Mouse (Mus musculus) thymus, adult 2 months (tissue): ENCODE results near the gene Thtpa. TPM values are rescaled to one million over a fixed set of nuclear protein-coding genes. Genes with fewer than 3 reads are reported as not detected.
A peak's percentile ranks its signal among the peaks of the same experiment; 100 is the strongest.

Source experiments
- DNase-seq: peaks from one replicate; pipeline ENCODE4 v3.0.0; 2021
- H3K27ac ChIP-seq: fragments of 200-500 bp; 2 replicates; pipeline ENCODE4 v1.5.1; 2012; ENCODE audit warnings: low read length, control low read depth; ENCODE audit not compliant: control insufficient read depth, insufficient read depth
- H3K27me3 ChIP-seq: fragments of 200-500 bp; 2 replicates; pipeline ENCODE4 v1.6.1; 2012; ENCODE audit warnings: mild to moderate bottlenecking, low read length, moderate library complexity, mixed read lengths; ENCODE audit not compliant: control insufficient read depth, insufficient read depth
- H3K36me3 ChIP-seq: fragments of 200-500 bp; 2 replicates; pipeline ENCODE4 v1.6.1; 2012; ENCODE audit warnings: mild to moderate bottlenecking, low read length, moderate library complexity; ENCODE audit not compliant: control insufficient read depth, insufficient read depth
- H3K4me1 ChIP-seq: fragments of 200-500 bp; replicated peaks from 2 replicates; pipeline ENCODE4 v1.6.1; 2012; ENCODE audit warnings: low read length; ENCODE audit not compliant: control insufficient read depth, insufficient read depth
- H3K4me3 ChIP-seq: fragments of 200-500 bp; 2 replicates; pipeline ENCODE4 v1.5.1; 2012; ENCODE audit warnings: mild to moderate bottlenecking, low read length, control low read depth, moderate library complexity; ENCODE audit not compliant: control insufficient read depth, insufficient read depth
- CTCF ChIP-seq: fragments of 200-500 bp; IDR thresholded peaks from 2 replicates; pipeline ENCODE4 v1.5.1; 2012; ENCODE audit warnings: mild to moderate bottlenecking, control low read depth, low read length, moderate library complexity, borderline replicate concordance; ENCODE audit not compliant: control insufficient read depth, poor library complexity, insufficient read depth; ENCODE audit errors: extremely low read depth
- POLR2A ChIP-seq: fragments of 200-500 bp; IDR thresholded peaks from 2 replicates; pipeline ENCODE4 v1.6.1; 2012; ENCODE audit warnings: mild to moderate bottlenecking, low read length, control low read depth, moderate library complexity; ENCODE audit not compliant: control insufficient read depth, poor library complexity, insufficient read depth; ENCODE audit errors: extremely low read depth
- WGBS: fragments of 180-500 bp; shearing (Covaris S2); methylation state at CpG from one replicate; pipeline ENCODE4 v1.1.7; 2018; 5-methylcytosine and 5-hydroxymethylcytosine counted together
- polyA plus RNA-seq: library from polyadenylated mRNA; depleted of rRNA; stranded (reverse); fragments of >200 nt; gene quantifications from 2 replicates; pipeline ENCODE4 v1.2.3, GENCODE M21; 2012

The Thtpa gene
- polyA plus RNA-seq, 1 experiment: 6.0 TPM

GRCm38 (mm10) chr14:55108202-55108870 is 13.8 kb downstream of the Thtpa start:
- TF ChIP-seq CTCF: no peak
- no peak for TF ChIP-seq POLR2A
- WGBS: 75% methylated on average over 9 of the region's 9 CpGs
- DNase-seq: no peak
- Histone ChIP-seq H3K4me3 (no peak overlapping the region), H3K27ac (no peak overlapping the region), H3K36me3 (no peaks in the 10 kb centered on the region; the same call in 1 of the 2 replicates), H3K4me1 (peaks cover 13% of the 10 kb centered on the region), H3K27me3 (no peaks in the 10 kb centered on the region; the same call in 1 of the 2 replicates)

- Histone ChIP-seq H3K36me3 (no peaks in the 10 kb centered on the region; the same call in 1 of the 2 replicates), H3K4me3 (no peak overlapping the region), H3K27me3 (peaks cover under 1% of the 10 kb centered on the region; the same call in 1 of the 2 replicates), H3K27ac (no peak overlapping the region), H3K4me1 (peaks cover 13% of the 10 kb centered on the region)
- no peak for TF ChIP-seq CTCF
- TF ChIP-seq POLR2A: no peak
- DNase-seq: no peak
- 59% methylated on average over 21 of the region's 21 CpGs for WGBS
Observed at GRCm38 (mm10) chr14:55109048-55109873, 14.7 kb downstream of the Thtpa start.

- no peak for TF ChIP-seq POLR2A
- Histone ChIP-seq H3K36me3 (no peaks in the 10 kb centered on the region), H3K4me1 (peaks cover 19% of the 10 kb centered on the region), H3K27me3 (peaks cover 5% of the 10 kb centered on the region; the same call in 1 of the 2 replicates), H3K4me3 (no peak overlapping the region), H3K27ac (no peak overlapping the region)
- no peak for DNase-seq
- 67% methylated on average over 9 of the region's 9 CpGs for WGBS
Observed at GRCm38 (mm10) chr14:55110076-55110475, 15.5 kb downstream of the Thtpa start.

GRCm38 (mm10) chr14:55111720-55112119 is 17.1 kb downstream of the Thtpa start:
- Histone ChIP-seq H3K4me1 (peaks cover 9% of the 10 kb centered on the region), H3K4me3 (no peak overlapping the region), H3K27ac (no peak overlapping the region), H3K27me3 (peaks cover 10% of the 10 kb centered on the region; the same call in 1 of the 2 replicates), H3K36me3 (no peaks in the 10 kb centered on the region)
- no peak for DNase-seq
- no peak for TF ChIP-seq CTCF
- TF ChIP-seq POLR2A: no peak
- WGBS: 80% methylated on average over 2 of the region's 2 CpGs

DNA sequence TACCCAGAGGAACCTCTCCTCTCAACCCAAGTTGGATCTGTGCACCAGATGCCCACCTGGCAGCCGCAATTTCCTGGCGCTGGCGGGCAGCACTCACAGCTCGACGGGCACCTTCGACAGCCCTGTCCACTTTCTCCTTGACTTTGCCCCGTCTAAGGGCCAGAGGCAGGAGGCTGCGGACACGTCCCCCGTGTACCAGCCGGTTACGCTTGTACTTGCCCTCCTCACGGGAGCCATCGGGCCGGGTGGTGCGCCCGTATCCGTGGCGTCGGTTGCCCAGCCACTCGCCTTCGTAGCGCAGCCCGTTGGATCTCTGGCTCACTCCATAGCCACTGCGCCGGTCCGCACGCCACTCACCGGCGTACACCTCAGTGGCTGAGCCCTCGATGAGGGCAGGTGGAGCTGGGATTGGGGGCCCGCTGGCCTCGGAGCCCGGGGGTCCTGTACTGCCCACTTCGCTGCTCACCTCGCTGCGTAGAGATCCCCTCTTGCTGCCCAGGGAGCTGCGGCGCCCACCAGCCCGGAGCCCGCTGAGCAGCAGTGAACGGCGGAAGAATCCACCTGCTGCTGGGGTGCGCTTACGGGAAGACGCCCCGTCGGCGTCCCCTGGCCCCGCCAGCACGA is 18.9 kb downstream of the Thtpa start:
- H3K36me3 ChIP-seq: no peaks in the 10 kb centered on the region
- TF ChIP-seq POLR2A (no peak), CTCF (no peak)
- peaks cover 10% of the 10 kb centered on the region; the same call in 1 of the 2 replicates for H3K27me3 ChIP-seq
- DNase-seq: no peak
- H3K4me3 ChIP-seq: no peak overlapping the region
- H3K27ac ChIP-seq: no peak overlapping the region
- H3K4me1 ChIP-seq: peaks cover 9% of the 10 kb centered on the region
- 81% methylated on average over 51 of the region's 51 CpGs for WGBS

GRCm38 (mm10) chr14:55113975-55114645 is 19.5 kb downstream of the Thtpa start:
- peaks cover 9% of the 10 kb centered on the region for H3K4me1 ChIP-seq
- TF ChIP-seq CTCF (peak; percentile 70; the same call in 1 of the 2 replicates), POLR2A (no peak)
- no peak for DNase-seq
- WGBS: 24% methylated on average over 26 of the region's 26 CpGs
- H3K36me3 ChIP-seq: no peaks in the 10 kb centered on the region
- no peak overlapping the region for H3K27ac ChIP-seq
- H3K27me3 ChIP-seq: peaks cover 10% of the 10 kb centered on the region; the same call in 1 of the 2 replicates
- no peak overlapping the region for H3K4me3 ChIP-seq
